Mouse (Mus musculus): ENCODE measurements around the gene Elovl7.

Gene Elovl7

DNA sequence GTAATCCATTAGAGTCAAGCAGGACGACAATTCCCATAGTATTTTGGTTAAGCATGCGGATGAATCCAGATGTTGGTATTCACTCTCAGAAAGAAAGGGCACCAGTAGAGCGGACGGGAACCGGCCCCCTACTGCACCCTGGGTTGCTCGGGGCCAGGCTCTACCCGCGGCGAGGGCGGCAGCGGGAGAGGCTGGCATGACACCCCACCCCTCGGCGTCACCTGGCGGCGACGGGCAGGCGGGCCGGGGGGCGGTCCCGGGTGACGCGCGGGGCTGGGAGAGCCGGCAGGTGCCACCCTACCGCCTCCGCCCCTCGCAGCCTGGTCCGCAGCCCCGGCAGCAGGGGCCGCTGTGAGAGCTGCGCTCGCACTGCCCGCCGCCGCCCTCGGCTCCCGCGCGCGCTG, at the start of gene Elovl7:
TSS of gene Elovl7 (plus strand) at position 324 of the 404 bp plus-strand sequence.
- peak; percentile 73 for DNase-seq (ENCODE audit: extremely low spot score)

- no peak for DNase-seq (ENCODE audit: extremely low spot score)
These were observed 49.6 kb upstream of the Elovl7 start for GRCm38 (mm10) chr13:108164621-108165020.

- no peak for DNase-seq (ENCODE audit: extremely low spot score)
These were observed 44.2 kb upstream of the Elovl7 start for GRCm38 (mm10) chr13:108170002-108170401.

DNA sequence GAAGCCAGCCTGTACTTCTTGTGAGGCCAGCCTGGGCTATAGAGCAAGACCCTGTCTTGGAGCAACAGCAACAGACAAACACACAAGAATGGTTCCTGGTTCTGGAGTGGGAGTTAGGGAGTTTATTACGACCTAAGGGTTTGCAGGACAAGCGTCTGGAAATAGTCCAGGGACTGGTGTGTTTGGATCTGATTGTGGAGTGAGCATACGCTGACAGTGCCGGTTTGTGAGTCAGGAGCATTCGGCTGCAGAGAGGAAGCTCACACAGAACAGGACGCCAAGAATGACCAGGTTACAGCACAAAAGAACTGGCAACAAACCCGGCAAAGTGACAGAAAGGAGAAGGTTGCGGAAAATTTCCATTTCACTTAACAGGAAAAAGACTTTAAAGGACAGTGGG, 43.7 kb upstream of the Elovl7 start:
- DNase-seq (ENCODE audit: extremely low spot score): no peak

GRCm38 (mm10) chr13:108179618-108180017, 34.6 kb upstream of the Elovl7 start:
- no peak for DNase-seq (ENCODE audit: extremely low spot score)

GRCm38 (mm10) chr13:108180821-108181220, 33.4 kb upstream of the Elovl7 start:
- no peak for DNase-seq (ENCODE audit: extremely low spot score)

GRCm38 (mm10) chr13:108184743-108185255, 29.4 kb upstream of the Elovl7 start:
- no peak for DNase-seq (ENCODE audit: extremely low spot score)

GRCm38 (mm10) chr13:108185530-108185929, 28.7 kb upstream of the Elovl7 start:
- no peak for DNase-seq (ENCODE audit: extremely low spot score)

GRCm38 (mm10) chr13:108187994-108188393, 26.2 kb upstream of the Elovl7 start:
- DNase-seq (ENCODE audit: extremely low spot score): no peak

GRCm38 (mm10) chr13:108191074-108191720, 23.0 kb upstream of the Elovl7 start:
- DNase-seq (ENCODE audit: extremely low spot score): peak; percentile 49

DNA sequence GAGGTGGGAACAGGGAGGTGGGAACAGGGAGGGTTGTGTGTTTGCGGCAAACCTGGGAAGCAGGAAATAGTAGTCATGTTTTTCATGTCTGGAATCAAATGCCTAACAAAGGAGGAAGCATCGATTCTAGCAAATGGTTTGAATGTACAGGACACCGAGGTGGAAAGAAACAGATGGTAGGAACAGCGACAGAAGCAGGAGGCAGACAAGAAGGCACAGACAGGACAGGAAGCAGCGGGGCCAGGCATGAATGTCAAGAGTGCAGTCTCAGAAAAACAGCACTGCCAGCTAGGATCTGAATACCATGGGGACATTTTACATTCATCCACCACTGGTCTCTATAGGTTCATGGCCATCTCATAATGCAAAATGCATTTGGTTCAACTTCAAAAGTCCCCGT, 18.7 kb upstream of the Elovl7 start:
- no peak for DNase-seq (ENCODE audit: extremely low spot score)

DNA sequence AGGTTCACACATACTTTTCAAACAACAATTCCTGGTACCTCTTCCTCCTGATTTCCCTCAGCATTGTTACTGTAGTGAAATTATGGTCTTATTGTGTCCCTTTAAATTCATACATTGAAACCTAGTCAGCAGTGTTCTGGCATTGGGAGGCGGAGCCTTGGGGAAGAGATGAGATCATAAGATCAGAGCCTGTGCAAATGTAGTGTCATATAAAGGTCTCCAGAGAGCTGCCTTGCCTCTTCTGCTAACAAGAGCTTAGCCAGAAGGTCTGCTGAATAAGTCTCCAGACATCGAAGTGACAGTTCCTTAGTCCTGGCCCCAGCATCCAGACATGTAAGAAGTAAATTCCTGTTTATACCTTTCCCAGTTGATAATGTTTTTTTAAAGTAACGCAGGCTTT, 9.3 kb upstream of the Elovl7 start:
- DNase-seq (ENCODE audit: extremely low spot score): no peak

DNA sequence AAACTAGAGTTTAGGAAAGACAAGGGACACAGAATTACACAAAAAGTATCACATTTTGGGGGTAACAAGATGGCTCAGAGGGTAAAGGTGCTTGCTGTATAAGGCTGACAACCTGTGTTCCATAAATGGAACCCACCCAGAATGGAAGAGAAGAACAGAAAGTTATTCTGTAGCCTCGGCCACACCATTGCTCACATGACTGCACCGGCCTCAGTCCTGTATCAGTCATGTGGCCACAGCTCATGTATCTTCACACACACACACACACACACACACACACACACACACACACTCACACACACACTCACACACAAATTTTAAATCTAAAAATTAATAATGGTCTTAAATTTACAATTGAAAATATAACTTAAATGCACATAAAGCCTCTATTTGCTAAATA, 6.8 kb upstream of the Elovl7 start:
- no peak for DNase-seq (ENCODE audit: extremely low spot score)

- DNase-seq (ENCODE audit: extremely low spot score): no peak
These were observed 6.1 kb upstream of the Elovl7 start for GRCm38 (mm10) chr13:108208090-108208489.

DNA sequence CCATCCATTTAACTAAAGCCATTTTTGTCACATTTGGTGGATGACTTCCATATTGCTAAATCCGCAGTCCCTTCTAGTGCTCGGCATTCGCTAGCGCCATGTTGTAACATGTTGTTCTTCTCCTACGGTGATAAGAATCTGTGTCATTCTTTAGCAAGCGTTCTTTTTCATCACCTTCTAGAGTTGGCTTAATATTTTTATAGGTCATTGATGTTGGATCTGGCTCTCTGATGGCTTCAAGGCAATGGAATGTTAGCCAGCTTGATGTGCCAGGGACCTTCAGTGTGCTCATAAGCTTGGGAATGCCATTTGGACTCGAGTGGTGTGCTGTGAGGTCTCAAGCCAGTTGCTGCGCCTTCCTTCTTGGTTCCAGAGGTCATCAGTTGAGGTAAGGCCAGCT, 3.2 kb upstream of the Elovl7 start:
- no peak for DNase-seq (ENCODE audit: extremely low spot score)

- DNase-seq (ENCODE audit: extremely low spot score): no peak
These were observed 1.7 kb upstream of the Elovl7 start for GRCm38 (mm10) chr13:108212397-108213018.

- peak; percentile 66 for DNase-seq (ENCODE audit: extremely low spot score)
These were observed 392 bp downstream of the Elovl7 start for GRCm38 (mm10) chr13:108214485-108215107.

GRCm38 (mm10) chr13:108215231-108215780, 1.1 kb downstream of the Elovl7 start:
- DNase-seq (ENCODE audit: extremely low spot score): peak; percentile 25

DNA sequence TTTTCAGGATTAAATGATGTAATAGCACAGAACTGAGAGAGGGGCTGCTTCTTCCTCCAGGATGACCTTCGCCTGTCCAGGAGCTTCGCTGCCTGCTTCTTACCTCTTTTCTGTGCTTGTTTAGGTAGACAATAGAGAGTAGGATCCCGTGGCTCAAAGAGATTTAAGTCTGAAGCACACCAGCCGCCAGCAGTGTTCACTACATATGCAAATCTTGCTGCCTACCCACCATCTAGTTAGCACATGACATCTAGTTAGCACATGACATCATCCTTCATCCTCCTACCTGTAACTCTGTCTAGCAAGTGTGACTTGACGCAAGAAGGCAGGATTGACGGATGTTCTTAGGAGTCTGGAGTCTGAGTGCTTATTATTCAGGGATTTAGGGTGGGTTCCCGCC, 5.6 kb downstream of the Elovl7 start:
- DNase-seq (ENCODE audit: extremely low spot score): no peak

DNA sequence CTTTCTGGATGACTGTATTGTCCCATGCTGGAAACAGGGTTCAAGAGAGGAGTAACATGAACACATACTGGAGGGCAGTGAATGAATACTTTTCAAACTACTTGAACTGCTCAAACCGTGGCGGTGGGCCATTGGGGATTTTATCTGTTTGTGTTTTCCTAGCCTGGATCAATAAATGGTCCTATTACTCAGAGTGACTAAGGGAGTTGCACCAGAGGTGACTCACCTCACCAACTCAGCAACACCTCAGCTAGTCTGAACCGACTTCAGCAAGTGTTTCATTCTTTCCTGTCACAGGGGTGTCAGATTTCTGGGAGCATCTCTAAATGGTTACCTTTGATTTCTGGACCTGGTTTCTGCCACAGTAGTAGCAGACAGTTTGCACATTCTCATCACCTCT, 15.0 kb downstream of the Elovl7 start:
- no peak for DNase-seq (ENCODE audit: extremely low spot score)

- no peak for DNase-seq (ENCODE audit: extremely low spot score)
These were observed 15.6 kb downstream of the Elovl7 start for GRCm38 (mm10) chr13:108229634-108230330.

DNA sequence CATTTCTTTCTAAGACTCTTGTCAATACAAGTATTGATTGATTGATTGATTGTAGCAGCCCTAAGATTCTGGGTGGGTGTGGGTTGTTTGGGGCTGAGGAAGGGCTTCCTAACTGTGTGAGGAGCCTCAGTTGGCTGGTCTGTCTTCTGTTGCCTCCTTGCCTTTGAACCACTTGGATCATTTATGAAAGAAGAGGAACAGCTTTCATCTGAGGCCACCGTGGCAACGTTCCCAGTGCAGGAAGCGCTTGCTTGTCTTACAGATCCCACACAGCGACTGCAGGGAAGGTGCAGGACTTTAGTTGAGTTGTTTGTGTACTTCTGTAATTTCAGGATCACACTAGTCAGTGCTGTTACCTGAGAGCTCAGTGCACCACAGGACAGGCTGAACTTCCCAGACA, 25.8 kb downstream of the Elovl7 start:
- DNase-seq (ENCODE audit: extremely low spot score): no peak
